Mouse (Mus musculus): ENCODE results near the gene Cngb1.

The Cngb1 gene

GRCm38 (mm10) chr8:95306431-95306830 is at the start of gene Cngb1:
Gene Cngb1 (minus strand): TSS chr8:95306585.
- in situ Hi-C loops (cut with MboI, MseI) = loop anchor here (5.0 kb wide), 1 partner anchor 49 kb away; no protein-coding TSS in a partner anchor

DNA sequence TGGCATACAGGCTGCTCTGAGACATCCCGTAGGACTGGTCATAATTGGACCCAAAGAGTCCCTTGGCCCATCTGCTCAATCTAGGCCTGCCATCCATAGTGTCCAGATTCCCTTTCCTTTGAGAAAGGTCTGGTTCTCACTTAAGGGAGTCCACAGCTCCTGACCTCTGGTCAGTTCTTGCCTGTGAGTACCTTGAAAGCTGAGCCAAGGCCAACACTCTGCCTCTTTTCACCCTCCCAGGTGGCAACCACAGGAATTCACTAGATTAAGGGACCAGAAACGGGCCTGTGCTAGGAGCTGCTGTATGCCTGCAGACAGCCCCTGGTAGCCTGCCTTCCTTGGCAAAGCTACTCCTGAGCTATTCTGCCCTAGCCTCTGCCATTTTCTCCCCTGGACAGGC is 48.2 kb upstream of the Cngb1 start:
- in situ Hi-C loops (cut with MboI, MseI) = loop anchor here (5.0 kb wide), 1 partner anchor 73 kb away; no protein-coding TSS in a partner anchor

DNA sequence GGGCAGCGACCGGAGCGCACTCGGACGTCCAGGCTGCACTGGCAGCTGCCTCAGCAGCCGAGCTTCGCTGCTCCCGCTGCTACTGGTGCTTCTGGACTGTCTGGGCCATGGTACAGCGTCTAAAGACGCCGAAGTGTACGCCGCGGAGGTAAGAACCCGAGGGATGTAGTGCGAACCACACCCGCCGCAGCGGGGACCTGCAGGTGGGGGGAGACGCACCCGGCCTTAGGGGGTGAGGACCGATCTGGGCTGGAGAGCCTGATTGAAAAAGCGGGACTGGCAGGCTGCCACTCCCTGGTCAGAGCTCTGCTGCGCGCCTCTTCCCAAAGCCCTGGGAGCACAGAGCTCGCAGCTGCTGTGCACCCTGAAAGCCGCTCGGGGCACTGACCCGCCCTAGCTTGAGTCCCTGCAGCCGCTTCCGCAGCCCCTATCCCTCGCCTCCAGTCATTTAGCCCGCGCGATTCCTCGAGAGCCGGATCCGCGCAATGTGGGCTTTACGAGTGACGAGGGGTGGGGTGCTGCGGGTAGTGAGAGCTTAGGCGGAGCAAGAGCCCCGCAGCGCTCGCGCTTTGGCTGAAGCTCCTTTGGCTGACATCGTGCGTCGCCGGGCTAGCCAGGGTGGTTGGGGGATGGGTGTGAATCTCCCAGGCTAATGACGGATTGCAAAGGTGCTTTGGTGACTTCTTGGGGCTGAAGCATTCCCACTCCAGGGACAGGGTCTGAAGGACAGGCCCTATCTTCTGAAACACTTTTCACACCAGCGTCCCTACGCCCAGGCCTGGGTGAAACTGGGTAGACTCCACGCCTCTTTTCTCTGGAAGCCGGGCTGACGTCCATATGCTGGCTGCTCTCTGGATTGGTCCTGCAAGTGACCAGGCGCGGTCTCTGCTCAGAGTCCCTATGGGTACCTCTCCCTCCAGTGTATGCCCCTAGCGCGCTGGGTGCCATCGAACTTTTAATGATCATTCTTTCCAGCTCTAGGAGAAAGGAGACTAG is 46.8 kb upstream of the Cngb1 start:
- in situ Hi-C loops (cut with MboI, MseI) = loop anchor here (5.0 kb wide), 1 partner anchor 74 kb away; no protein-coding TSS in a partner anchor

DNA sequence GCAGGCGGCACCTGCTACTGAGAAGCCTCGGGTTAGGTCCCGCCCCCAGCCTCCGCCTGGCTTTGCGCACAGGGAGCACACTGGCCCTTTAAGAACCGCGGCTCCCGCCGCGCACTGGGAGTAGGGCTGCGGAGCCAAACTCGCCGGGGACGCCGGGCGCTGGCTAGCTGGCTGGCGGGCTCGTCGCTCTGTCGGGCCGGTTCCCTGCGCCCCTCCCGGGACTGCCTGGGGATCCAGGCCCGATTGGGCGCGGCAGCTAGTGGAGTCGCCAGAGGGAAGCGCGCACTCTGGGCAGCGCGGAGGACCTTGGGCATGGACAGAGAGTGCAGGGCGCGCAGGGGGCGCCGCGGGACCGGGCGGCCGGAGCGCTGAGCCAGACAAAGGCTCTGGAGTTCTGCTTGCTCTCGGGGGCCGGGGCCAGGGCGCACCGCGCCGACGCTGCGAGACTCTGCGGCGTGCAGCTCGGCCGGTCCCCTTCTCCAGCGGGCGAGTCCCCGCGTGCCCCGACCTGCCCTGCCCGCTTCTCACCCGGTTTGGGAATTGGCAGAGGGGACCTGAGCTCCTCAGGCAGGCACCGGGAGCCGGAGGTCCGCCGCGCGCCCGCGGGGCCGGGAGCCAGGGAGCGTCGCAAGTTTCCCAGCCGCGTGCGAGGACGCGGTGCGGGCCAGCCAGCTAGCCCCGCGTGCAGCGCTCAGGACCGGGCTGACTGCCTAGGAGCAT is 45.9 kb upstream of the Cngb1 start, which contains the start of gene Mmp15:
TSS of gene Mmp15 (plus strand) at position 118 of the 720 bp plus-strand sequence.
- in situ Hi-C loops (cut with MboI, MseI) = loop anchor here (5.0 kb wide), 1 partner anchor 75 kb away; no protein-coding TSS in a partner anchor

DNA sequence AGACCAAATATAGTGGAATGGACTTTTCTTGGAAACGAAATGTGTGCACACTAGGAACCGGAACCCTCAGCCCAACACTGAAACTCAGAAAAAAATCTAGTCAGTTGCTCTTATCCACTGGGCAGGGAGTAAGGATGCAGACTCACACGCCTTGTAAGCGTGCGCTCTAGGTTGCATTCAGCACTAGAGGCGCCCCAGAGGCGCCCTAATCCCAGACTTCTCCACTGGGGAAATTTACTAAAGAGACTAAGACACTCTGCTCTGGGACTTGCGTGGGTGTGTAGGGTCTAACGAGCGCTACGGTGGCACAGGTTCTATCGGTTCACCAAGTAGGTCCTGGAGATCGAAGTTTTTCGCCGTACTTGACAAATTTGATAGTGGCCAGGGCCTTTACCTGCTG is 45.1 kb upstream of the Cngb1 start:
- in situ Hi-C loops (cut with MboI, MseI) = loop anchor here (5.0 kb wide), 1 partner anchor 76 kb away; no protein-coding TSS in a partner anchor

GRCm38 (mm10) chr8:95348811-95349630 is 42.6 kb upstream of the Cngb1 start:
- in situ Hi-C loops (cut with MboI, MseI) = no loop called here

- in situ Hi-C loops (cut with MboI, MseI) = no loop called here
These were observed 42.0 kb upstream of the Cngb1 start for GRCm38 (mm10) chr8:95348356-95348755.

DNA sequence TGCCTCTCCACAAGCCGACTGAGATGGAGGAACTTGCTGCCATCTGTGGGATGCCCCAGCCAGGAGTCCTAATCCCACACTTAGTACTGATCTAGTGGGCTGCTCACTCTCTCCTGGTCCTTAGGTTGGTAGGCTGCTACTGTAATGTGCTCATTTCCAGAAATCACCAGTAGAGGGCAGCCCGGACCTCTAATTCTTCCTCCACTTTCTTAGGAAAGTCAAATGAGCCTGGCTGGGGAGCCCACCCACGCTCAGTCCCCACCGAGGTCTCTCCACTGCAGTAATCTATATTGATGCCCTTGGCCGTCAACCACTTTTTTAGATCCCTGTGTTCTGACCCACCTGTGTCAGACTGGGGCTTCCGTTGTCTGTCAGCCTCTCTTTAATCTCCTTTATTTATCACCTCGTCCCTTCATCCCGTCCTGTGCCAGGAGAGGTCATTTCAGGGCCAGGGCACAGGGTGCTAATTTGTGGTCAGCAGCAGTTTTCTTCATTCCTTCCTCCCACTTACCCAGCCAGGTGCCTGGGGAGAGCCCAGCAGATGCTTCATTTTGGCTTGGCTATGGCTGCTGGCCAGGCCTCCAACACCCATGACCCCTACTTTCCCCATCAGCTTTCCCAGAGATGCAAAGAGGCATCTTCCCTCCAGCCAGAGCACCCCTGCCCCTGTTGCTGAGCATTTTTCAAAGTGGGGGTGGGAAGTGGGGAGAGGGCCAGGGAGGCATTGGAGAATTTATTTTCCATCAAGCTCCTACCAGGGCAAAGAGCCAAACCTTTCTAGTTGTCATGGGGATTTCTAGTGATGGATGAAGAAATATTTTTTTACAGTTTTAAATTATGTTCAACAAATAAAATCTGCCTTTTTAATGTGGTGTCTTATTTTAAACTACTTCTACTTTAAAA is 40.5 kb upstream of the Cngb1 start:
- in situ Hi-C loops (cut with MboI, MseI) = no loop called here

DNA sequence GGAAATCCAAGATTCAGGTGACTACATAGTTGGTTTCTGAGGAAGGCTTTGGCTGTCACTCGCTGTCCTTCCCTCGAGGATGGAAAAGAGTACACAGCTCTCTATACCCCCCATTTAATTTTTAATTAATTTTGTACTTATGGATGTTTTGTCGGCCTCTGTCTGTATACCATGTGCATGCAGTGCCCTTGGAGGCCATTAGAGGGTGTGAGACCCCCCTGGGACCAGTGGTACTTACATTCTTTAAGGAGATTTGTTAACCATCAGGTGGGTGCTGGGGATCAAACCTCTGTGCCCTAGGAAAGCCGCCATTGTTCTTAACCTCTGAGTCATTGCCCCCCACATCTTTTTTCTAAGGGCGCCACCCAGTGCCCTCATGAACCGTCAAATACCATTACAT is 38.3 kb upstream of the Cngb1 start:
- in situ Hi-C loops (cut with MboI, MseI) = no loop called here

GRCm38 (mm10) chr8:95341721-95342120 is 35.3 kb upstream of the Cngb1 start:
- in situ Hi-C loops (cut with MboI, MseI) = no loop called here

DNA sequence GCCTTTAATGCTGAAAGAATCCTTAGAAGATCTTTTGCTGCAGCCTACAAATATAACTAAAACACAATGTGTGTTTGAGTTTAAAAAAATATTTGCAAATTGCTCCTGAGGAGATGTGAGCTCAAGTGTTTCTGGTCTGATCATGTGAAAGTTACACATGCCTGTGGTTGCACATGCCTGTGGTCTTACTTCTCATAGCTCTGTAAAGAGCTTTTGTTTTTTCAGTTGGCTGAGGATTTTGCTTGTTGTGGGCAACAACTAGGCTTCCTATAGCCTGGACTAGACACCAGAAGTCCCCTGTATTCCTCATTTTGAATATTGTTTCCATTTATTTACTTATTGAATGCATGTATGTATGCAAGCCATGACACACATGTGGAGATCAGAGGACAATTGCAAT is 30.0 kb upstream of the Cngb1 start:
- in situ Hi-C loops (cut with MboI, MseI) = loop anchor here (10.0 kb wide), 1 partner anchor 88 kb away; no protein-coding TSS in a partner anchor

GRCm38 (mm10) chr8:95335706-95336105 is 29.3 kb upstream of the Cngb1 start:
- in situ Hi-C loops (cut with MboI, MseI) = loop anchor here (10.0 kb wide), 1 partner anchor 89 kb away; no protein-coding TSS in a partner anchor

DNA sequence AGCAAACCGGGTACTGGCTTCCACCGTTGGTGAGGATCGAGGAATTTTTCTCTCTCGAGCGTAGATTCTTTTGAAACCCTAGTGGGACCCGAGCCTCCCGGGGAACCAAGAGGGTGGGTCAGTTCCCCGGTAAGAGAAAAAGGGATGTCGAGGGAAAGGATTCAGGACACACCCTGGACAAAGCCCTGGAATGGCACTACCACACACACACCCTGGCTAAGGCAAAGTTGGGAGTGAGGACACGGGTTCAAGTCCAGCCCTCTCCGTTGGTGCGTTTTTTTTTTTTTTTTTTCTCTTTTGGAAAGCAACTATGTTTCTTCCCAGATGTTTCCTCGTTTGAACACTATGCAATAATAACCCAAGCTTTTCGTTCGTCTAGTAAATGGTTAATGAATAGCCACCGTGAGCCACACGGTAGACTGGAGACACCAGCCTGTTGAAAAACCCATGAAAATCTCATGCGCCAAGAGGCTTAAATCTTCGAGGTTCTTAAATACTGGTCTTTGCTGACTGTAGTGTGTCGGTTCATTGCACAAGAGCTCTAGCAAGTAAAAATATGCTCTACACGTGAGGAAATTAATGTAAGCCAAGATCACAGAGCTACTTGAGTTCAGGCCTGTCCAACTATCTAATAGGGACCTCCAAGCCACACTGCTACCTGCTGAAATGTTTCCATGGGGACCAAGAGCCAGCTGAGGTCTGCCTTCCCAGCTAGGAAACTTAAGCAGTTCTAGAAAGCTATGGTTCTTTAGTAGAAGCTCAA is 26.2 kb upstream of the Cngb1 start:
- in situ Hi-C loops (cut with MboI, MseI) = loop anchor here (5.0 to 10.0 kb wide), 2 partner anchors 80 to 92 kb away; no protein-coding TSS in a partner anchor

DNA sequence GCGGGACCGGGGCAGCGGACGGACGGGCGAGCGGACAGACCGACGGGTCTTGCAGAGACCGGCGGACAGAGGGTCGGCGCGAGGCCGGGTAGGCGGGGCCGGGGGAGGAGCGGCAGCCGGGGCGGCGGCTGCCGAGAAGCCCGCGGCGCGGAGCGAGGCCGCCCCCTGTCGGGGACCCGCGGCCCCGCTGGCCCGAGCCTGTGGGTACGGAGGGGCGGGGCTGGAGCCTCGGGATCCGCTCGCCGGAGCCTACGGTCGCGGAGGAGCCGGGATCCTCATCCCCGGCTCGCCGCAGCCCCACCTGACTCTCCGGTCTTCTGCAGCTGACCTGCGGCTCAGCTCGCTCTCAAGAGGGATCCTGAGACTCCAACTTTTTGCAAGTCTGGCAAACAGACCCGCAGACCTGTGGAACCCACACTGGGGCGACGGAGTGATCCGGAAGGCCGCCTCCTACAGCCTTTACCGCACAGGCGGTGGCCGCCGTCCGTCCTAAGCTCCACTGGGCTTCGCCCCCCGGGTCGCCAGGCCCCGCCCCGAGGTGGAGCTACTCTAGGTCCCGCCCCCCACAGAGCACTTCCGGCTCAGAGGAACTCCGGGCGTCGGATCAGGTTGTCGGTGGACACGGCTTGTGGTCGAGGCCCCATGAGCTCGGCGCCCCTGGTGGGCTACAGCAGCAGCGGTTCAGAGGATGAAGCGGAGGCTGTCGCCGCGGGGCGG is 25.5 kb upstream of the Cngb1 start, which contains the start of the genes Zfp319 and Usb1:
TSS of gene Zfp319 (minus strand) at position 231 of the 717 bp plus-strand sequence.
TSS of gene Usb1 (plus strand) at position 565 of the 717 bp plus-strand sequence.
- in situ Hi-C loops (cut with MboI, MseI) = loop anchor here (5.0 to 10.0 kb wide), 2 partner anchors 80 to 93 kb away; no protein-coding TSS in a partner anchor

DNA sequence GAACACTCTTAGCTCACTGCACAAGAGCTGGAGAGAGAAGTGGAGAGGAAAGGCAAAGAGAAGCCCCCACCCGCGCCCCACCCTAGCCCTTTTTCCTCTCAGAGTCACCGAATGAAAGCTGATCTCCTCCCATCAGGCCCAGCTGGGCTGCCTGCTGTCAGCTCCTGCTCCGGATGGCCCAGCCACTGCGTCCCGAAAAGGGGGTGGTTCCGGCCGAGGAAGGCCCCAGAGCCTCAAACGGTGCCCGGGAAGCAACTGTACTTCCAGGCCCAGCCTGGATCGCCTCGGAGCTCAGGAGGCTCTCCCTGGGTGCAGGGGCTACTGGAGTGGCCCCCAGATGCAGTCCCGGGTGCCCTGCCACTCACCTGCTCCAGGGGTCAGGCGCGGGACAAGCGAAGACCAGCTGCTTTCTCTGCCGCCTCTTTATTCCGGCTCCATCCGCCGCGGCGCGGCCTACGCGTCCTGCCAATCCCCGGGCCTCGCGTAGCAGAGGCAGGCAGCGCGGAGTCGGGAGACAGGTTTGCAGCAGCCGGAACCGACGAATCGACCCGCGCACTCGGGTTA is 24.9 kb upstream of the Cngb1 start:
- in situ Hi-C loops (cut with MboI, MseI) = loop anchor here (5.0 to 10.0 kb wide), 2 partner anchors 79 to 94 kb away; no protein-coding TSS in a partner anchor

DNA sequence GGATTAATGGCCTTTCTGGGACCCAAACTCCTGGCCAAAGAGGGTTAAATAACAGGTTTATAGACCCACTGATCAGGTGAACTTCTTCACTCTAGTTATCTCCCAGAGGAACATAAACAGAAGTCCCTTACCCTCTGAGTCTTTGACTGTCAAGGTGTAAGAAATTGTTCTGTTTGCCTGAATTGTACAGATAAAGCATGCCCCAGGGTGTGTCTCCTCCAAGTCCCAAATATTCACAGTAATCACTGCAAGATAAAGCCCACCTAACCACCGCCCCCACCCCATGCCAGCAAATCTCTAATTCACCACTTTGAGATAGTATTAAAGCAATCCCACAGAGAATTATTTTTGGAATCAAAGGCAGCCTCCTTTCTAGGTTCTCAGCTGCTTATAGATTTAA is 24.0 kb upstream of the Cngb1 start:
- in situ Hi-C loops (cut with MboI, MseI) = loop anchor here (5.0 to 10.0 kb wide), 2 partner anchors 78 to 94 kb away; no protein-coding TSS in a partner anchor

DNA sequence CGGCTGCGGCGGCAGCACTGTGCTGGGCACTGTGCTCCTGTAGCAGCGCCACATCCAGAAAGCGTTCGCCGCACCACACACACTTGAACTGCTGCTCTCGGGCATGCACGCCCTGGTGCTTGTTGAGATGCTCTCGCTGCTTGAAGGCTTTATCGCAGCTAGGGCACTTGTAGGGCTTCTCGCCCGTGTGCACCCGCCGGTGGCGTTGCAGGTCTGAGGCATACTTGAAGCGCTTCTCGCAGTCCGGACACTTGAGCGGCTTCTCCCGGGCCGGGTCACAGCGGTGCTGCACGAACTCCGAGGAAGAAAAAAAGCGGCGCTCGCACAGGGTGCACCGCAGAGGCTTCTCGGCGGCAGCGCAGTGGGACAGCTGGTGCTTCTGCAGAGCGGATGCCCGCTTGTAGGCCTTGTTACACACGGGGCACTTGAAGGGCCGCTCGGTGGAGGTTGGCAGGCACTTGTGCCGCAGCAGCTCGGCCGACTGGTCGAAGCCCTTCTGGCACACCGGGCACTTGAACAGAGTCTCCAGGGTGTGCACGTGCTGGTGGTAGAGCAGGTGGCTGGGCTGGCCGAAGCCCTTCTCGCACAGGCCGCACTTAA is 21.6 kb upstream of the Cngb1 start:
- in situ Hi-C loops (cut with MboI, MseI) = no loop called here

Measured in T-helper 1 cell (primary cell).